Comparison of ENCODE assay signal across 10 mouse cellular contexts in genomic region chr3:67892026-67892705, GRCm38 (mm10). TPM values are rescaled to one million over a fixed set of nuclear protein-coding genes. Genes with fewer than 3 reads are reported as not detected.
DNase-seq lines count a peak whose midpoint lies in the region; ATAC-seq and TF ChIP-seq lines count a peak whose summit lies in the region.
"Had no signal": no experiment of that assay in that cellular context is flagged by ENCODE, and none has a peak within 500 bp of the region (broad histone marks: within the 10 kb centered on the region; RNA-seq: fewer than 3 reads in every experiment).

Iqcj (plus strand) TSS chr3:67892220.
Iqschfp (plus strand) TSS chr3:67892232.

- no peaks in the 10 kb centered on the region for H3K9me3 ChIP-seq in hindbrain, postnatal 0 days (ENCODE audit: low read length)
- H3K9me3 ChIP-seq in midbrain, embryonic 12.5 days, result no peaks in the 10 kb centered on the region
- no peaks in the 10 kb centered on the region for H3K9me3 ChIP-seq in intestine, embryonic 16.5 days (ENCODE audit: control insufficient read depth, low read length)
- H3K9me3 ChIP-seq: intestine, embryonic 15.5 days had no signal

- TF ChIP-seq CTCF in cerebellum, adult 2 months (IDR thresholded peaks at IDR 0.05; ENCODE audit: borderline replicate concordance, insufficient read depth, low read depth, low read length), result no peak
- no peak for TF ChIP-seq CTCF in brain, embryonic 14.5 days (IDR thresholded peaks at IDR 0.05; ENCODE audit: borderline replicate concordance, extremely low read depth, insufficient read depth, insufficient read length)
- TF ChIP-seq CTCF in hindbrain, postnatal 0 days (IDR thresholded peaks at IDR 0.05; ENCODE audit: low read depth), result no peak

- TF ChIP-seq POLR2A in cerebellum, adult 2 months (IDR thresholded peaks at IDR 0.05; ENCODE audit: borderline replicate concordance, insufficient read depth, low read length), result no peak
- TF ChIP-seq POLR2A in brain, embryonic 14.5 days (IDR thresholded peaks at IDR 0.05; ENCODE audit: borderline replicate concordance, extremely low read depth, insufficient read depth, insufficient read length, poor library complexity, severe bottlenecking), result no peak

- ATAC-seq in hindbrain, postnatal 0 days, result peak; percentile 32
- ATAC-seq in midbrain, embryonic 12.5 days (ENCODE audit: low FRiP score, low read depth), result peak; percentile 59
- ATAC-seq in monocyte, adult 5-6 weeks (replicated peaks; ENCODE audit: insufficient number of reproducible peaks, low FRiP score, low TSS enrichment, poor library complexity, severe bottlenecking), result no peak
- ATAC-seq in intestine, embryonic 16.5 days, result no peak
- ATAC-seq: intestine, embryonic 15.5 days had no signal

- peak within 1 kb of the TSS; percentile 39 for H3K9ac ChIP-seq in hindbrain, postnatal 0 days (replicated peaks; ENCODE audit: low read length)
- peak within 1 kb of the TSS; percentile 31; the same call in 1 of the 2 replicates for H3K9ac ChIP-seq in midbrain, embryonic 12.5 days (replicated peaks)
- no peak within 1 kb of the TSS for H3K9ac ChIP-seq in intestine, embryonic 16.5 days (ENCODE audit: low read depth, low read length)
- H3K9ac ChIP-seq: intestine, embryonic 15.5 days had no signal

- H3K4me2 ChIP-seq in hindbrain, postnatal 0 days (ENCODE audit: low read depth, low read length), result peak within 1 kb of the TSS; percentile 48
- peak within 1 kb of the TSS; percentile 37 for H3K4me2 ChIP-seq in midbrain, embryonic 12.5 days (replicated peaks)
- no peak within 1 kb of the TSS for H3K4me2 ChIP-seq in intestine, embryonic 16.5 days (ENCODE audit: low read depth, low read length)
- H3K4me2 ChIP-seq: intestine, embryonic 15.5 days had no signal

- no peaks in the 10 kb centered on the region for H3K27me3 ChIP-seq in cerebellum, adult 2 months (ENCODE audit: control insufficient read depth, insufficient read depth, low read length)
- no peaks in the 10 kb centered on the region for H3K27me3 ChIP-seq in hindbrain, postnatal 0 days (ENCODE audit: insufficient read depth, low read length)
- no peaks in the 10 kb centered on the region for H3K27me3 ChIP-seq in midbrain, embryonic 12.5 days
- H3K27me3 ChIP-seq in intestine, embryonic 16.5 days (replicated peaks; ENCODE audit: control insufficient read depth, insufficient read depth, low read length), result no peaks in the 10 kb centered on the region
- H3K27me3 ChIP-seq: intestine, embryonic 15.5 days had no signal

- no peaks in the 10 kb centered on the region for H3K4me1 ChIP-seq in cerebellum, adult 2 months (ENCODE audit: control insufficient read depth, insufficient read depth, low read length)
- no peaks in the 10 kb centered on the region for H3K4me1 ChIP-seq in hindbrain, postnatal 0 days (ENCODE audit: insufficient read depth, low read length)
- peaks cover 18% of the 10 kb centered on the region for H3K4me1 ChIP-seq in midbrain, embryonic 12.5 days
- H3K4me1 ChIP-seq in intestine, embryonic 16.5 days (ENCODE audit: control insufficient read depth, insufficient read depth, low read length), result no peaks in the 10 kb centered on the region
- H3K4me1 ChIP-seq: intestine, embryonic 15.5 days had no signal

- DNase-seq in cerebellum, adult 2 months, result peak; percentile 3 to 12
- DNase-seq in cerebellum, adult 8-10 months, result no peak
- peak; percentile 77 for DNase-seq in brain, embryonic 14.5 days (ENCODE audit: low read depth)
- peak; percentile 47 for DNase-seq in hindbrain, postnatal 0 days (ENCODE audit: low spot score)
- no peak for DNase-seq in urinary bladder, postnatal 14 days (ENCODE audit: low spot score)
- DNase-seq: gastrocnemius, postnatal 10 days had no signal

- no peak within 1 kb of the TSS for H3K4me3 ChIP-seq in cerebellum, adult 2 months (replicated peaks; ENCODE audit: insufficient read depth, low read depth, low read length)
- H3K4me3 ChIP-seq in hindbrain, postnatal 0 days (ENCODE audit: low read length), result peak within 1 kb of the TSS; percentile 29
- H3K4me3 ChIP-seq in midbrain, embryonic 12.5 days, result peak within 1 kb of the TSS; percentile 25
- no peak within 1 kb of the TSS for H3K4me3 ChIP-seq in intestine, embryonic 16.5 days (ENCODE audit: low read length)
- H3K4me3 ChIP-seq: intestine, embryonic 15.5 days had no signal

- WGBS in cerebellum, adult 2 months, result 43% methylated on average over 15 of the region's 15 CpGs
- 31% methylated on average over 15 of the region's 15 CpGs for WGBS in hindbrain, postnatal 0 days
- 45% methylated on average over 15 of the region's 15 CpGs for WGBS in midbrain, embryonic 12.5 days
- WGBS in intestine, embryonic 16.5 days, result 75% methylated on average over 15 of the region's 15 CpGs

- no peak within 1 kb of the TSS for H3K27ac ChIP-seq in cerebellum, adult 2 months (ENCODE audit: insufficient read depth, low read length)
- peak within 1 kb of the TSS; percentile 27; the same call in 1 of the 2 replicates for H3K27ac ChIP-seq in hindbrain, postnatal 0 days
- H3K27ac ChIP-seq in midbrain, embryonic 12.5 days (replicated peaks), result peak within 1 kb of the TSS; percentile 75
- H3K27ac ChIP-seq in intestine, embryonic 16.5 days (ENCODE audit: low read length), result no peak within 1 kb of the TSS
- H3K27ac ChIP-seq: intestine, embryonic 15.5 days had no signal

- H3K36me3 ChIP-seq in hindbrain, postnatal 0 days (ENCODE audit: insufficient read depth, low read length), result no peaks in the 10 kb centered on the region
- H3K36me3 ChIP-seq in midbrain, embryonic 12.5 days, result no peaks in the 10 kb centered on the region
- H3K36me3 ChIP-seq in intestine, embryonic 16.5 days (ENCODE audit: control insufficient read depth, insufficient read depth, low read length), result no peaks in the 10 kb centered on the region
- H3K36me3 ChIP-seq: intestine, embryonic 15.5 days had no signal

RNA-seq across cellular contexts. Expression of gene Iqcj, which starts in this region (rescaled TPM):
- polyA plus RNA-seq in cerebellum, adult 2 months (2012; rRNA removed), result 0.23 TPM in 1 of 2 replicates, not detected in the other
- 0.38 and 0.77 TPM in 2 replicates for polyA plus RNA-seq in brain, embryonic 14.5 days (2012; rRNA removed)
- 0.26 and 0.32 TPM in 2 replicates for total RNA-seq in hindbrain, postnatal 0 days (2014; rRNA removed)
- 0.34 and 0.47 TPM in 2 replicates for polyA plus RNA-seq in hindbrain, postnatal 0 days (2015; fragmentation: Nextera tagmentation; extraction: Ambion mirVana)
- polyA plus RNA-seq in midbrain, embryonic 12.5 days (2016; fragmentation: Nextera tagmentation; extraction: Ambion mirVana), result 0.97 and 2.0 TPM in 2 replicates
- not detected in 3 replicates for total RNA-seq in monocyte, adult 5-6 weeks (2017)
- 0.09 and 0.18 TPM in 2 replicates for polyA plus RNA-seq in intestine, embryonic 16.5 days (2015; fragmentation: Nextera tagmentation; extraction: Ambion mirVana)
- total RNA-seq: gastrocnemius, postnatal 10 days had no signal
- polyA plus RNA-seq: intestine, embryonic 15.5 days had no signal

RNA-seq across cellular contexts. Expression of gene Iqschfp, which starts in this region (rescaled TPM):
- 1.2 and 1.3 TPM in 2 replicates for polyA plus RNA-seq in cerebellum, adult 2 months (2012; rRNA removed)
- 5.4 and 7.6 TPM in 2 replicates for polyA plus RNA-seq in brain, embryonic 14.5 days (2012; rRNA removed)
- total RNA-seq in hindbrain, postnatal 0 days (2014; rRNA removed), result 0.61 and 2.7 TPM in 2 replicates
- polyA plus RNA-seq in hindbrain, postnatal 0 days (2015; fragmentation: Nextera tagmentation; extraction: Ambion mirVana), result 5.6 and 5.8 TPM in 2 replicates
- polyA plus RNA-seq in midbrain, embryonic 12.5 days (2016; fragmentation: Nextera tagmentation; extraction: Ambion mirVana), result 2.9 and 6.1 TPM in 2 replicates
- total RNA-seq in monocyte, adult 5-6 weeks (2017), result not detected in 3 replicates
- not detected in 2 replicates for polyA plus RNA-seq in intestine, embryonic 16.5 days (2015; fragmentation: Nextera tagmentation; extraction: Ambion mirVana)
- total RNA-seq: gastrocnemius, postnatal 10 days had no signal
- polyA plus RNA-seq: intestine, embryonic 15.5 days had no signal

Comparison
In these comparisons a context has a peak if more than half of its experiments do, and no peak if none do; other contexts are left out.
1. DNase-seq: peak in cerebellum, adult 2 months (2 of 2), brain, embryonic 14.5 days (single experiment) and hindbrain, postnatal 0 days (single experiment); none in cerebellum, adult 8-10 months (single experiment) and urinary bladder, postnatal 14 days (single experiment).
2. H3K27ac ChIP-seq: peak in hindbrain, postnatal 0 days (single experiment) and midbrain, embryonic 12.5 days (single experiment); none in cerebellum, adult 2 months (single experiment) and intestine, embryonic 16.5 days (single experiment).
3. H3K4me3 ChIP-seq: peak in hindbrain, postnatal 0 days (single experiment) and midbrain, embryonic 12.5 days (single experiment); none in cerebellum, adult 2 months (single experiment) and intestine, embryonic 16.5 days (single experiment).
4. ATAC-seq: peak in hindbrain, postnatal 0 days (single experiment) and midbrain, embryonic 12.5 days (single experiment); none in monocyte, adult 5-6 weeks (single experiment) and intestine, embryonic 16.5 days (single experiment).